Mouse (Mus musculus) gastrocnemius, adult 2 months (tissue): ENCODE results near the gene Serpinh1. TPM values are rescaled to one million over a fixed set of nuclear protein-coding genes. Genes with fewer than 3 reads are reported as not detected.

Experiments used
- DNase-seq: peaks from one replicate; pipeline ENCODE4 v3.0.0; 2022
- H3K27ac ChIP-seq: fragments of 200-600 bp; 2 replicates; pipeline ENCODE4 v1.8.1; 2022; ENCODE audit warnings: mild to moderate bottlenecking
- H3K4me3 ChIP-seq: fragments of 200-600 bp; 2 replicates; pipeline ENCODE4 v1.8.1; 2022; ENCODE audit warnings: mild to moderate bottlenecking, moderate library complexity
- CTCF ChIP-seq: fragments of 200-600 bp; IDR thresholded peaks from 2 replicates; pipeline ENCODE4 v1.8.1; 2022; ENCODE audit warnings: antibody characterized with exemption, mild to moderate bottlenecking, moderate library complexity
- intact Hi-C: fragments of 180-260 bp; cut with DNase I; formaldehyde crosslinking; loops from one replicate; pipeline ENCODE4 v1.15.1; 2025
- total RNA-seq, 2 experiments: library from RNA; stranded (reverse); gene quantifications; 2 replicates each; pipeline ENCODE4 v1.2.3; 2021

Gene Serpinh1
- total RNA-seq, 2 experiments from 2014 or later: 47.0 to 124 TPM

DNA sequence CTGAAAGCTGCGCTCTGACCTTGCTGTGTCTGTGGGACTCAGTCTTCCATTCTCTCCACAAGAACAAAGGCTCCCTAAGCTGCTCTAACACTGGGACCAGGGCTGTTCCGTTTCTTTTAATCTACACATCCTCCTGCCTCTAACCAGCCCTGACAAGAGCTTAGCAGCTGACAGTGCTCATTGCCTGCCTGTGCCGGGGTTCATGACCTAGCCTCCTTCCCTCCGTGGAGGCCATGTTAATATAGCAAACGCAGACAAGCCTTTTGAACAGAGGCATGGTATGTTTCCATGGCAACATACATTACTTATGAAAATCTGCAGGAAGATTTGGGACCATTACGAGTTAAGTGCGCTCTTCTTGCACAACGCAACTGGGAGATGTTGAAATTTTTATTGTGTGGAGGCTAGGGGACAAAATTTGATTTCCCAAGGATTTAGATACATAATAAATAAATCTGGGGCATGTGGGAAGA, 40.3 kb downstream of the Serpinh1 start:
- no peak for DNase-seq
- Histone ChIP-seq H3K27ac (no peak overlapping the region), H3K4me3 (no peak overlapping the region)
- no peak for TF ChIP-seq CTCF
- intact Hi-C loops: no loop called here

GRCm38 (mm10) chr7:99312058-99312457, 41.0 kb downstream of the Serpinh1 start:
- no peak for DNase-seq
- no peak for TF ChIP-seq CTCF
- Histone ChIP-seq H3K27ac (no peak overlapping the region), H3K4me3 (no peak overlapping the region)
- intact Hi-C loops: no loop called here

GRCm38 (mm10) chr7:99311433-99311832, 41.6 kb downstream of the Serpinh1 start:
- DNase-seq: no peak
- no peak overlapping the region for H3K27ac ChIP-seq
- intact Hi-C loops: no loop called here
- TF ChIP-seq CTCF: no peak
- no peak overlapping the region for H3K4me3 ChIP-seq

GRCm38 (mm10) chr7:99306640-99307039, 46.4 kb downstream of the Serpinh1 start:
- Histone ChIP-seq H3K27ac (peak overlapping the region; percentile 49), H3K4me3 (no peak overlapping the region)
- DNase-seq: no peak
- intact Hi-C loops: no loop called here
- no peak for TF ChIP-seq CTCF

- intact Hi-C loops: no loop called here
- no peak overlapping the region; the same call in 1 of the 2 replicates for H3K27ac ChIP-seq
- TF ChIP-seq CTCF: no peak
- no peak overlapping the region for H3K4me3 ChIP-seq
- no peak for DNase-seq
Measured at GRCm38 (mm10) chr7:99305688-99306087, 47.4 kb downstream of the Serpinh1 start.

GRCm38 (mm10) chr7:99304949-99305372, 48.1 kb downstream of the Serpinh1 start:
- DNase-seq: peak; percentile 90
- Histone ChIP-seq H3K27ac (peak overlapping the region; percentile 66), H3K4me3 (no peak overlapping the region)
- intact Hi-C loops: no loop called here
- TF ChIP-seq CTCF: no peak

DNA sequence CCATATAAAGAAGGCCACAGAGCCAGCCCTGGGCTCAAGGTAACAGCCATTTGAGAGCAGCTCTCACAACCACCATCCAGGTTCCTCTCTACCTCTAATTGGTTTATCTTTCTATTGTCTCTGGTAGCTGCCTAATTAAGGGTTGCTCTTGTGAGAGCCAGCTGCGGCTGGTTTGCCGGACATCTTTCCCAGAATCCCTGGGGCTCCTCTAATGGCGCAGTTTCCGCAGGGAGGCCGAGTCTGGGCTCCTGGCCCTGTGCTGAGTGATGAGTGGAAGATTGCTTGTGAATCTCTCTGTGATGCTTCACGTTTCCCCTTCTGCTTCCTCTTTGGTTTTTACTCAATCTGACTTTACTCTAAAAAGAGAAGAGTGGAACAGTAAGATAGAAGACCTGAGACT, 49.0 kb downstream of the Serpinh1 start:
- Histone ChIP-seq H3K4me3 (no peak overlapping the region), H3K27ac (peak overlapping the region; percentile 16; the same call in 1 of the 2 replicates)
- TF ChIP-seq CTCF: no peak
- intact Hi-C loops: no loop called here
- no peak for DNase-seq

GRCm38 (mm10) chr7:99300650-99301175, 52.3 kb downstream of the Serpinh1 start:
- intact Hi-C loops: no loop called here
- no peak for DNase-seq

More at GRCm38 (mm10) chr7:99300650-99301175, 52.3 kb downstream of the Serpinh1 start:
- Histone ChIP-seq H3K27ac (no peak overlapping the region), H3K4me3 (no peak overlapping the region)
- no peak for TF ChIP-seq CTCF

Other genes with a start within 250 kb of the Serpinh1 start
- 1 to 10 TPM; 8.6 to 9.2 TPM for gene Uvrag, start 212.1 kb downstream of the Serpinh1 start, total RNA-seq
- 10 to 100 TPM; 32.9 to 69.4 TPM for gene Dgat2, start 170.5 kb downstream of the Serpinh1 start, total RNA-seq
- gene Mogat2, start 114.6 kb downstream of the Serpinh1 start, total RNA-seq: not detected
- gene Map6, start 85.8 kb downstream of the Serpinh1 start, total RNA-seq: 1 to 10 TPM; 2.6 to 5.2 TPM
- 1 to 10 TPM; 5.4 to 6.7 TPM for gene Gdpd5, start 28.2 kb upstream of the Serpinh1 start, total RNA-seq
- not detected for gene Klhl35, start 112.8 kb upstream of the Serpinh1 start, total RNA-seq
- gene Rps3, start 130.5 kb upstream of the Serpinh1 start, total RNA-seq: 100 to 1,000 TPM; 242 to 287 TPM
- gene Arrb1, start 182.2 kb upstream of the Serpinh1 start, total RNA-seq: 10 to 100 TPM in 1 of 2 experiments, 1 to 10 TPM in 1; 6.9 to 10.8 TPM